Mouse (Mus musculus): Measurements from ENCODE around the gene Rbms3. TPM values are rescaled to one million over a fixed set of nuclear protein-coding genes. Genes with fewer than 3 reads are reported as not detected.

Gene Rbms3
- total RNA-seq, 2 experiments from 2014 or later: 13.6 to 15.0 TPM

DNA sequence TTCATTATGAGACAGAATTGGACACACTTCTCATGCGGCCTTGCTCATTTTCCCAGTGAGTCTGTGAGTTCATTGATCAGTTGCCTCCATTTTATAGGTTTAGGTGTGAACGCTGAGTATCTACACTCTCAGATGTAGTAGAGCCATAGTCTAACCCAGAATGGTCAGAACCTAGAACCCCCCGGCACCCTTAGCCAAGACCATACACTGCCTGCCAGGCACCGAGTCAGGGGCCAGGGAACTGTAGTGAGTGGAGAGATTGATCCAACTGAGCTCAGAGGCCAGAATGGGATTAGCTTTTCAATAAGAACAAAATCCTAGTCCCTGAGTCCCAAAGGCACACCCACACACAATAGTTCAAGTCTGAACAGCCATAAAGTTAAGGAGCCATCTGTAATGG lies 475.1 kb downstream of the Rbms3 start:
- DNase-seq (ENCODE audit: extremely low spot score in 1 of 2, low spot score in 2 of 2): no peak
- intact Hi-C loops (cut with DNase I): no loop called here

GRCm38 (mm10) chr9:117153686-117154274 lies 475.9 kb downstream of the Rbms3 start:
- peak in 1 of 2 experiments; percentile 32 for DNase-seq (ENCODE audit: extremely low spot score in 1 of 2, low spot score in 2 of 2)

DNA sequence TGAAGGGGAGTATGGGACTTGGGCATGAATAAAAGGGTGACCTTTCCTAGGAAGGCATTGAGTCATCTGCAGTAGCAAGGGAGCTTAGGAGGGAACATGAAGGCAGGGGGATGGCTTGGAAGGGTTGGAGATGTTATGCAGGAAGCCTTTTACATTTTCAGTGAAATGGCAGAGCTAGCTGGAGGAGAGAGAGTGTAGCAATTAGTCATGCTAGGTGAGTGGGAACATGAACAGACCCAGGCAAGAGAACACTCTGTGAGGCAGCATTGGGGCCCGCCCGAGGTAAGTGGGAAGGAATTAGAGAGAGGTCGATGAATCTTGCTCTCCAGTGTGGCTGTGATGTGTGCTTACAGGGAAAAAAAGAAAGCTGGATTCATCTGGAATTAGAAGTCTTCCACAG lies 477.8 kb downstream of the Rbms3 start:
- intact Hi-C loops (cut with DNase I): no loop called here
- no peak for DNase-seq (ENCODE audit: extremely low spot score in 1 of 2, low spot score in 2 of 2)

More at GRCm38 (mm10) chr9:117153686-117154274, 475.9 kb downstream of the Rbms3 start:
- intact Hi-C loops (cut with DNase I): no loop called here

DNA sequence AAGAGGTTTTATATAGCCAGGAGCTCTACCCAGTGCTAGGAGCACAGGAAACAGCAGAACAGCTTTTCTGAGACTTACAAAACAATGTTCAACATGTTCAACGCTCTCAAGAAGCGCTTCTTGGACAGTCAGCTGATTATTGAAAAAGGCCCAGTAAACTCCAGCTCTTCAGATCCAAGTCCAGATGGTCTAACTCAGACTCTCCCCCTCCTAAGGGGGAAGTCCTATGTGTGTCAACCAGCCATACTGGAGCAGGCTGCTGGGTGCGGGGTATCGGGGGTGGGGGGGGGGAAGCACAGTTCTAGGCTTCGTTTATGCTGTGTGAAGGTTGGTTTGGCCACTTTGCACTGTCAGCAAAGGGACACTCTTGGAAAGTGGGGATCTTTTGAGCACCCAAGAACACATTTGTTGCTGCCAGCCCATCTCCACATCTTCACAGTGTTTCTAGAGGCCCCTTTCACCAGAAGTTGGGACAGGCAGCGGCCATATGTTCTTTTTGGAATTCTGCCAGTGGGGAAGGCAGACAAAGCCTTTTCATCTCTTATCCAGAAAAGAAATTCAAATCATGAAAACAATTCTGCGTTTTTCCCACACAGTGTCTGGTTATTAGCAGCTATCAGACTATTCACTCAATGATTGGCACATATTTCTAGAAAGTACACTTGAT lies 485.5 kb downstream of the Rbms3 start:
- intact Hi-C loops (cut with DNase I): no loop called here
- peak; percentile 27 to 29 for DNase-seq (ENCODE audit: extremely low spot score in 1 of 2, low spot score in 2 of 2)

GRCm38 (mm10) chr9:117139971-117140370 lies 489.7 kb downstream of the Rbms3 start:
- no peak for DNase-seq (ENCODE audit: extremely low spot score in 1 of 2, low spot score in 2 of 2)
- intact Hi-C loops (cut with DNase I): no loop called here

DNA sequence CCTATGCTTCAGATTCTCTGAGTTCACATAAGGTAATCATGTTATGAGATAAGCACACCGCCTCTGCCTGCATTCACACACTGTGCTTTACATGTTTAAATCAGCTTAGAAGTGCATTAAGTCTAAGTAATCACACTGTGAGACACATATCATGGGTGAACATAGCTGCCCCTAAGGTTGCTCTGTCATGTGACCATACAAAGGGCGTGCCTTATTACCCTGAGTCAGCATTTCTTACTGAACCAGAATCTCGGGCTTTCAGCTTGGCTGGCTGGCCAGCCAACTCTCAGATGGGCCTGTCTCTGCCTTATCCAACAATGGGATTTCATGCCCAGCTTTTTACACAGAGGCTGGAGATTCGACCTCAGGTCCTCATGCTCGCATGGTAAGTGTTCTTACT lies 493.3 kb downstream of the Rbms3 start:
- DNase-seq (ENCODE audit: extremely low spot score in 1 of 2, low spot score in 2 of 2): no peak
- intact Hi-C loops (cut with DNase I): no loop called here

- no peak for DNase-seq (ENCODE audit: extremely low spot score in 1 of 2, low spot score in 2 of 2)
- intact Hi-C loops (cut with DNase I): no loop called here
Measured at GRCm38 (mm10) chr9:117134043-117134442, 495.7 kb downstream of the Rbms3 start.

DNA sequence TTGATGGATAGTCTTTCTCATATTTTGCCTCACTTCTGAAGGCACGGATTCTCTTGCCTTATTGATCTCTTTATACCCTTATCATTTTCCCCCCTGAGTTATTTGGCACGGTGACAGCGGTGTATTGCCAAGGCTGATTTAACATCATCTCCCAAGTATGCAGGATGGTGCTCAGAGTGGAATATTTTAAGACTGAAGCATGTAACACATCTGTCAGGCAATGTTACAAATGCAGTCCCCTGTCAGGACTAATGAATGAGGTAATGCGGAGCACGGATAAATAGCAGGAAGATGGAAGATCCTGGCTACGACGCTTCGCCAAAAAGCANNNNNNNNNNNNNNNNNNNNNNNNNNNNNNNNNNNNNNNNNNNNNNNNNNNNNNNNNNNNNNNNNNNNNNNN lies 502.9 kb downstream of the Rbms3 start:
- intact Hi-C loops (cut with DNase I): no loop called here
- DNase-seq (ENCODE audit: extremely low spot score in 1 of 2, low spot score in 2 of 2): no peak

GRCm38 (mm10) chr9:117125844-117126243 lies 503.9 kb downstream of the Rbms3 start:
- no peak for DNase-seq (ENCODE audit: extremely low spot score in 1 of 2, low spot score in 2 of 2)
- intact Hi-C loops (cut with DNase I): no loop called here

DNA sequence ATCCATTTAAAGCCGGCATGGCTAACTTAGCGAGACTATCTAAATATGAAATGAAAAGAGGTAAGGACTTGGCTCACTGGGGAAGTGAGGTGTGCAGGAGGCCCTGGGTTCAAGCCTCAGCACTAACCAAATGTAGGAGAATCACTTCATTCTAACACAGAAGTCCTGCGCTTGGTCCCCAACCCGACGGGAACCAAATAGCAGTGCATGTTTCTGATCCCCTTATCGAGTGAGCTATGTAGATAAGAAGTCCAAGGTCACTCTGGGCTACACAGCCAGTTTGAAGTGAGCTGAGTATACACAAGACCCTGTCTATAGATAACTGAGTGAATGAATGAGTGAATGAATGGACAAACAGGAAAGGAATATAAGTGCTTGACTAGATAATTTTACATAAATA lies 508.1 kb downstream of the Rbms3 start:
- intact Hi-C loops (cut with DNase I): no loop called here
- no peak for DNase-seq (ENCODE audit: extremely low spot score in 1 of 2, low spot score in 2 of 2)

GRCm38 (mm10) chr9:117117181-117117729 lies 512.5 kb downstream of the Rbms3 start:
- intact Hi-C loops (cut with DNase I): no loop called here
- DNase-seq (ENCODE audit: extremely low spot score in 1 of 2, low spot score in 2 of 2): peak in 1 of 2 experiments; percentile 13

DNA sequence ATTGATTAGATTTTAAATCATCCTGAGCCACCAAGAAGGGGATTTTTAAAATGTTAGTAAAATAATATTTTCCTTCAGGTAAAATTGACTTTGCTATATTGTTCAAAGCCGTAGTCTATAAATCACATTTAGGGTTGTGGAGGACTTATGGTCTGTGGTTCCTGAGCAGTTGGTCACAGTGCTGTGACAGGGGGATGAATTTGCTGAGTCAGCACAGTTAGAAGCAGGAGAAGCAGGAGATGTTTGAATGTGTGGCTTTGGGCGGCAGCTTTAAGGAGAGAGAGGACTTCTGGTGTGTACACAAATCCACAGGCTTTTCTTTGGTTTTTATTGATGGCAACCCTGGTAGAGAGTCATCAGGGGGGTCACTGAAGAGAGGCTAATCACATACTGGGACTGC lies 514.1 kb downstream of the Rbms3 start:
- intact Hi-C loops (cut with DNase I): no loop called here
- DNase-seq (ENCODE audit: extremely low spot score in 1 of 2, low spot score in 2 of 2): no peak

DNA sequence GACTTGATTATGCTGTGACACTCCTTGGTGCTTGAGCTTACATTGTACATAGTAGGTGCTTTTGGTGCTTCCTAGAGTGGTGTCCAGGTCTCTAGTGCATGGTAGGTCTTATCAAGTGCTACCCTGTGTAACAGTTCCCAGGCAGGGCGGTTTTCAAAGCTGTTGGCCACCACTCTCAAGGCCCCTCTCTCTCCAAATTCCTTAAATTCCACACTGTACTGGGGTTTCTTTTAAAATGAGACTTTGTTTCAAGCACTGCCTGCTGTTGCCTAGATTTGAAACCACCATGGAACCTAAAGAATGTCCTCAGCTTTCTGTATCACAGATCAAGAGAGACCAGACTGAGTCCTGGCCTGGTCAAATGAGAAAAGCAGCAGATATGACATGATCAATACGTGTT lies 516.1 kb downstream of the Rbms3 start:
- DNase-seq (ENCODE audit: extremely low spot score in 1 of 2, low spot score in 2 of 2): no peak
- intact Hi-C loops (cut with DNase I): no loop called here

- intact Hi-C loops (cut with DNase I): no loop called here
- no peak for DNase-seq (ENCODE audit: extremely low spot score in 1 of 2, low spot score in 2 of 2)
Measured at GRCm38 (mm10) chr9:117107926-117108325, 521.8 kb downstream of the Rbms3 start.

GRCm38 (mm10) chr9:117102198-117102930 lies 527.3 kb downstream of the Rbms3 start:
- no peak for DNase-seq (ENCODE audit: extremely low spot score in 1 of 2, low spot score in 2 of 2)
- intact Hi-C loops (cut with DNase I): no loop called here

GRCm38 (mm10) chr9:117100181-117100580 lies 529.5 kb downstream of the Rbms3 start:
- no peak for DNase-seq (ENCODE audit: extremely low spot score in 1 of 2, low spot score in 2 of 2)
- intact Hi-C loops (cut with DNase I): no loop called here

- DNase-seq (ENCODE audit: extremely low spot score in 1 of 2, low spot score in 2 of 2): no peak
Measured at GRCm38 (mm10) chr9:117093551-117093950, 536.2 kb downstream of the Rbms3 start.

GRCm38 (mm10) chr9:117092177-117092555 lies 537.5 kb downstream of the Rbms3 start:
- intact Hi-C loops (cut with DNase I): no loop called here
- no peak for DNase-seq (ENCODE audit: extremely low spot score in 1 of 2, low spot score in 2 of 2)

More at GRCm38 (mm10) chr9:117093551-117093950, 536.2 kb downstream of the Rbms3 start:
- intact Hi-C loops (cut with DNase I): no loop called here

DNA sequence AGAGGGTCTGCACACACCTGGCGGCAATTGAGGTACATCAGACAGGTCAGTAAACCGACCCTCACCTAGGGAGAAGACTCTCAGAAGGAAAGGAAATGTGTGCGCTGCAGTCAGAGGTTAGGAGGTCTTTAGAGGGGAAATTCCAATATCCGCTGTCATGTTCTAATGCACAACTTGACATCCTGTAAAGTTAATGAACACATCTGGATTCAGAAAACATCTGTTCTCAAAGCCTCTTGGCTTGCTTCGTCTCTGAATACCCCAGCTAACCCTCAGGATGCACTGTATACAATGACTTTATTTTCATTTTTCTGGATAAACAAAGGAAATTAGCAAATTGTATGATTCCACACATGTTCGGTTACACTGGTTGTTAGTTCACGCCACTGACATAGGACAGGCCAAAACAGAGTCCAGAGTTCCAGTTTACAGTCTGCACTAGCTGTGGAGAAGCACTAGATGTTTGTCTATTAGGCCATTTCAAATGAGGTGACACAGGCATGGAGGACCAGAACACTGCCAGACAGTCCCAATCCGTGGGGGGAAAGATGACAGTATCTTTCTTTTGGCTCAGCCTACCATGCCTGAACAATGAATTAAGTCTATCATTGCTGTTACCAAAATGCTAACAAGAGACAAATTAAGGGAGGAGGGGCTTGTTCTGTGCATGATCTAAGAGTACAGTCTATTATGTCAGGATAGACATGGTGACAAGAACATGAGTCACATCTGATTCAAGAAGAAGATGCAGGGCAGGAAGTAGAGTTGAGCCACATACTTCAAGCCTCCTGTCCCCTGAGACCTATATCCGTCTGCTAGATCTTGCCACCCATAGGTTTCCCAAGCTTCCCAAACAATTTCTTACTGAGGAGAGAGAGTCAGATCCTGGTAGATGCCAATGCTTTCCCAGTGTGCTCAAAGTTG lies 538.2 kb downstream of the Rbms3 start:
- intact Hi-C loops (cut with DNase I): no loop called here
- no peak for DNase-seq (ENCODE audit: extremely low spot score in 1 of 2, low spot score in 2 of 2)

All from left cerebral cortex, postnatal 10 days (tissue).